Mouse (Mus musculus) CH12.LX (cell line): Measurements from ENCODE around the gene Tspan12.

ENCODE experiments used
- CHD1 ChIP-seq: IDR thresholded peaks from 2 replicates; pipeline ENCODE4 v1.6.1; 2012; ENCODE audit warnings: low read depth, low read length, improper control_type of control experiment, inconsistent platforms
- CTCF ChIP-seq, 2 experiments: IDR thresholded peaks in 1 of 2; conservative IDR thresholded peaks in 1 of 2; 2 replicates each; pipeline ENCODE4 v1.5.1; 2011 to 2012; ENCODE audit warnings: low read depth in 2 of 2, low read length in 2 of 2, improper control_type of control experiment in 1 of 2, inconsistent platforms in 1 of 2, mild to moderate bottlenecking in 1 of 2, moderate library complexity in 1 of 2
- EP300 ChIP-seq: IDR thresholded peaks from 2 replicates; pipeline ENCODE4 v1.6.1; 2011; ENCODE audit warnings: low read length, improper control_type of control experiment
- GABPA ChIP-seq: IDR thresholded peaks from 2 replicates; pipeline ENCODE4 v1.6.1; 2012; ENCODE audit warnings: low read depth, low read length, improper control_type of control experiment, inconsistent platforms; ENCODE audit not compliant: insufficient replicate concordance
- MAX ChIP-seq: IDR thresholded peaks from 2 replicates; pipeline ENCODE4 v1.6.1; 2011; ENCODE audit warnings: low read length, improper control_type of control experiment
- POLR2A ChIP-seq: IDR thresholded peaks from 2 replicates; pipeline ENCODE4 v1.6.1; 2011; ENCODE audit warnings: low read depth, mild to moderate bottlenecking, improper control_type of control experiment, low read length
- TBP ChIP-seq: conservative IDR thresholded peaks from 2 replicates; pipeline ENCODE4 v1.6.1; 2011; ENCODE audit warnings: low read depth, low read length, improper control_type of control experiment
- USF2 ChIP-seq: conservative IDR thresholded peaks from 2 replicates; pipeline ENCODE4 v1.6.1; 2011; ENCODE audit warnings: low read depth, low read length, improper control_type of control experiment
- ZNF384 ChIP-seq: IDR thresholded peaks from 2 replicates; pipeline ENCODE4 v1.6.1; 2012; ENCODE audit warnings: low read depth, low read length, improper control_type of control experiment, inconsistent platforms

DNA sequence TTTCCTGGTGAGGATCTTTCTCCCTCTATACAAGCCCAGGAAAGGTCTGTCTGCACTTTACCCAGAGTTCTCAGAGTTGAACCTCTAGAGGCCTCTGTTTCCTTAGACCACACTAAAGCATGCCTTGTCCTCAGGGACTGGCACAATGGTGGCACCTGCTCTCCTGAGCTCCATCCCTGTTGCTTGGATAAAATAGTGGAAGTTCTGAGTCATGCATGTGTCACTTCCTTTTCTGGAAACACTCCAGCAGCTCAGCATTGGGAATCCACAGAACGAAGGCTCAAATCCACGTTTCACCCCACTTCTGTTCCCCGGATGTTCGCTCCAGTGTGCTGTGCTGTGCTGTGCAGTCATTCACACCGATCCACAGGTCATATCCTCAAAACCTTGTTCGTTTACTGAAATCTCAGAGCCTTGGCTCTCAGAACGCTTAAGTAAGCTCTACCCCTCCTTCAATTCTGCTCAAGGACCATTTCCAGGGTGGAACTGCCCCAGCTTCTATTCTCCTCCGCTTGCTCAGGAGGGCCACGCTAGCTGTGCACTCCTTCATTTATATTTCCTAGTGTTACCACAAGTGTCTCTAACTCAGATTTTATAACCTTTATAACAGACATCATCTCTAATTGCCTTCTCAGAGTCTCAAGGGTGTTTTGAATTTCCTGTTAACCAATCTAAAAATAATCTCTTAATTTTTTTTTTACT, 83.4 kb downstream of the Tspan12 start:
- TF ChIP-seq GABPA (no peak), TBP (no peak), ZNF384 (no peak), POLR2A (no peak), EP300 (no peak), CTCF (conservative IDR thresholded peaks at IDR 0.05 in 1 of 2, IDR thresholded peaks at IDR 0.05 in 1 of 2; ENCODE audit: low read depth in 2 of 2, low read length in 2 of 2) (no peak), CHD1 (no peak), MAX (no peak), USF2 (no peak)
